Mouse (Mus musculus): ENCODE results near the gene Ube2d2b.

Gene Ube2d2b

GRCm38 (mm10) chr5:107829998-107830560 is at the start of gene Ube2d2b:
Gene Ube2d2b (plus strand): TSS chr5:107830099.
- WGBS = 97% methylated on average over 22 of the region's 22 CpGs

GRCm38 (mm10) chr5:107782360-107782759 is 47.5 kb upstream of the Ube2d2b start:
- 94% methylated on average over 1 of the region's 1 CpGs for WGBS

GRCm38 (mm10) chr5:107787682-107788443 is 42.0 kb upstream of the Ube2d2b start:
- 90% methylated on average over 7 of the region's 7 CpGs for WGBS

- WGBS = 63% methylated on average over 5 of the region's 5 CpGs
Measured at GRCm38 (mm10) chr5:107789492-107789891, 40.4 kb upstream of the Ube2d2b start.

GRCm38 (mm10) chr5:107791966-107792365 is 37.9 kb upstream of the Ube2d2b start:
- WGBS = 93% methylated on average over 2 of the region's 2 CpGs

- WGBS = 93% methylated on average over 3 of the region's 3 CpGs
Measured at GRCm38 (mm10) chr5:107792516-107792915, 37.4 kb upstream of the Ube2d2b start.

- 56% methylated on average over 3 of the region's 3 CpGs for WGBS
Measured at GRCm38 (mm10) chr5:107793258-107793657, 36.6 kb upstream of the Ube2d2b start.

- 42% methylated on average over 2 of the region's 2 CpGs for WGBS
Measured at GRCm38 (mm10) chr5:107793927-107794326, 36.0 kb upstream of the Ube2d2b start.

GRCm38 (mm10) chr5:107798290-107798689 is 31.6 kb upstream of the Ube2d2b start:
- WGBS = 96% methylated on average over 6 of the region's 6 CpGs

GRCm38 (mm10) chr5:107801234-107801633 is 28.7 kb upstream of the Ube2d2b start:
- 56% methylated on average over 2 of the region's 2 CpGs for WGBS

- WGBS = 76% methylated on average over 4 of the region's 4 CpGs
Measured at GRCm38 (mm10) chr5:107807496-107807895, 22.4 kb upstream of the Ube2d2b start.

GRCm38 (mm10) chr5:107814651-107815050 is 15.2 kb upstream of the Ube2d2b start:
- WGBS = 88% methylated on average over 2 of the region's 2 CpGs

- 88% methylated on average over 1 of the region's 1 CpGs for WGBS
Measured at GRCm38 (mm10) chr5:107822521-107822920, 7.4 kb upstream of the Ube2d2b start.

- 57% methylated on average over 3 of the region's 3 CpGs for WGBS
Measured at GRCm38 (mm10) chr5:107831351-107831750, 1.5 kb downstream of the Ube2d2b start.

- 70% methylated on average over 1 of the region's 1 CpGs for WGBS
Measured at GRCm38 (mm10) chr5:107834287-107834686, 4.4 kb downstream of the Ube2d2b start.

GRCm38 (mm10) chr5:107838891-107839644 is 9.2 kb downstream of the Ube2d2b start:
- WGBS = 23% methylated on average over 3 of the region's 3 CpGs

- WGBS = 97% methylated on average over 5 of the region's 5 CpGs
Measured at GRCm38 (mm10) chr5:107840549-107841238, 10.8 kb downstream of the Ube2d2b start.

GRCm38 (mm10) chr5:107847349-107847748 is 17.4 kb downstream of the Ube2d2b start:
- 54% methylated on average over 5 of the region's 5 CpGs for WGBS

- 54% methylated on average over 2 of the region's 2 CpGs for WGBS
Measured at GRCm38 (mm10) chr5:107847817-107848216, 17.9 kb downstream of the Ube2d2b start.

- WGBS = 93% methylated on average over 4 of the region's 4 CpGs
Measured at GRCm38 (mm10) chr5:107848964-107849363, 19.1 kb downstream of the Ube2d2b start.

GRCm38 (mm10) chr5:107853807-107854206 is 23.9 kb downstream of the Ube2d2b start:
- 33% methylated on average over 6 of the region's 6 CpGs for WGBS

- 81% methylated on average over 3 of the region's 3 CpGs for WGBS
Measured at GRCm38 (mm10) chr5:107854556-107854955, 24.7 kb downstream of the Ube2d2b start.

Data from cerebral cortex, adult 2 months (tissue).